Mouse (Mus musculus) mouse trophoblast stem cell (cell line): ENCODE data around the gene Dhrs11.

ENCODE experiments used
- in situ Hi-C, 2 experiments: fragments of 300-500 bp; cut with MseI, MboI; formaldehyde crosslinking; loops; 2 replicates in 1 of 2; 3 replicates in 1 of 2; pipeline ENCODE4 v1.15.1; 2025

The Dhrs11 gene

GRCm38 (mm10) chr11:84823484-84823897 is 5.3 kb downstream of the Dhrs11 start:
- in situ Hi-C loops: no loop called here

GRCm38 (mm10) chr11:84822487-84822886 is 6.3 kb downstream of the Dhrs11 start:
- in situ Hi-C loops: no loop called here

- in situ Hi-C loops: no loop called here
Observed at GRCm38 (mm10) chr11:84821131-84821770, 7.5 kb downstream of the Dhrs11 start.

- in situ Hi-C loops: no loop called here
Observed at GRCm38 (mm10) chr11:84818961-84819692, 9.7 kb downstream of the Dhrs11 start, which contains the start of gene Mrm1. TSS of gene Mrm1 (minus strand) at chr11:84819515.

- in situ Hi-C loops: no loop called here
Observed at GRCm38 (mm10) chr11:84818085-84818960, 10.5 kb downstream of the Dhrs11 start.

- in situ Hi-C loops: no loop called here
Observed at GRCm38 (mm10) chr11:84817362-84817761, 11.4 kb downstream of the Dhrs11 start.

GRCm38 (mm10) chr11:84813724-84814510 is 14.9 kb downstream of the Dhrs11 start:
- in situ Hi-C loops: no loop called here

- in situ Hi-C loops: loop anchor here in 1 of 2 experiments (10.0 kb wide), 1 partner anchor 380 kb away; no protein-coding TSS in a partner anchor
Observed at GRCm38 (mm10) chr11:84804373-84804772, 24.4 kb downstream of the Dhrs11 start.

GRCm38 (mm10) chr11:84797627-84798353 is 31.0 kb downstream of the Dhrs11 start:
- in situ Hi-C loops: loop anchor here in 1 of 2 experiments (10.0 kb wide), 1 partner anchor 293 kb away; no protein-coding TSS in a partner anchor

- in situ Hi-C loops: loop anchor here in 1 of 2 experiments (10.0 kb wide), 1 partner anchor 292 kb away; no protein-coding TSS in a partner anchor
Observed at GRCm38 (mm10) chr11:84797026-84797425, 31.8 kb downstream of the Dhrs11 start.

- in situ Hi-C loops: loop anchor here in 1 of 2 experiments (10.0 kb wide), 1 partner anchor 290 kb away; no protein-coding TSS in a partner anchor
Observed at GRCm38 (mm10) chr11:84794496-84795113, 34.2 kb downstream of the Dhrs11 start.

GRCm38 (mm10) chr11:84793545-84793944 is 35.2 kb downstream of the Dhrs11 start:
- in situ Hi-C loops: loop anchor here in 1 of 2 experiments (10.0 kb wide), 1 partner anchor 289 kb away; no protein-coding TSS in a partner anchor

- in situ Hi-C loops: loop anchor here in 1 of 2 experiments (10.0 kb wide), 1 partner anchor 286 kb away; no protein-coding TSS in a partner anchor
Observed at GRCm38 (mm10) chr11:84790383-84790782, 38.4 kb downstream of the Dhrs11 start.

GRCm38 (mm10) chr11:84780143-84780870 is 48.5 kb downstream of the Dhrs11 start:
- in situ Hi-C loops: no loop called here

- in situ Hi-C loops: no loop called here
Observed at GRCm38 (mm10) chr11:84775560-84775959, 53.2 kb downstream of the Dhrs11 start.

- in situ Hi-C loops: no loop called here
Observed at GRCm38 (mm10) chr11:84774870-84775514, 53.8 kb downstream of the Dhrs11 start.
